Mouse (Mus musculus) adrenal gland, adult 2 months (tissue): ENCODE measurements around the gene Nedd9. TPM values are rescaled to one million over a fixed set of nuclear protein-coding genes. Genes with fewer than 3 reads are reported as not detected.

Experiments used
- DNase-seq: peaks from one replicate; pipeline ENCODE4 v3.0.0; 2021
- polyA plus RNA-seq: library from polyadenylated mRNA; depleted of rRNA; stranded (reverse); fragments of >200 nt; gene quantifications from 2 replicates; pipeline ENCODE4 v1.2.3, GENCODE M21; 2012
- total RNA-seq, 2 experiments: library from RNA; stranded (reverse); gene quantifications; 2 replicates each; pipeline ENCODE4 v1.2.3; 2021

Nedd9 gene
- total and polyA plus RNA-seq, 3 experiments = 8.7 to 31.4 (median 23.6) TPM

DNA sequence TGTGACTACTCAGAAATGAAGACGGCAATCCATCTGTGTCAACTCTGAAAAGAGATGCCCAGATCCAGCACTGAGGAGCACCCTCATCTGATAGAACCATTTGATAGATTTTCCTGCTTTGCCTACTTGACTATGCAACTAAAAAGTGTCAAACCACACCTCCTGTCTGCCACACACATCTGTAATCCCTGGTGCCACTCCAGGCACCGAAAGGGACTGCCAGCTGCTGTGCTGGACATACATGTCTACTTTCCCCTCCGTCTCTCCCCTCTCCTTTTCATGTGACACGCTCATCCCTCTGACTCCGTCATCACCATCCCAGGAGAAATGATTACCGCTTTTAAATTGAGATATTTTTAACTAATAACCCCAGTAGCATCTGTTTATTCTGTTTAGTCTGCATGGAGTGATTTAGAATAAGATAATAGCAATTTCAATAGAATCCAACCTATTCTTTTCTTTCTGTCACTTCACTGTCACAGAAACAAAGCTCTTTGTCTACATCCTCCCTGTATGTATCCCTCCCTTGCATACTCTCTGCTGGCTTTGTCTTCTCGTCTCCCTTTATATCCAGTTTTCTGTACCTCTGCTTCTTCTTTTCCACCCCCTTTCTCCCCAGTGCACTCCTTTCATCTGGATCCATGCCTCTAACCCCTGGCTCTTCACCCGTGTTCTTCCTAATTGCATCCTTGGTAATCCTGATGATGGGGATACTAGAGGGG lies 5.0 kb upstream of the Nedd9 start:
- no peak for DNase-seq

DNA sequence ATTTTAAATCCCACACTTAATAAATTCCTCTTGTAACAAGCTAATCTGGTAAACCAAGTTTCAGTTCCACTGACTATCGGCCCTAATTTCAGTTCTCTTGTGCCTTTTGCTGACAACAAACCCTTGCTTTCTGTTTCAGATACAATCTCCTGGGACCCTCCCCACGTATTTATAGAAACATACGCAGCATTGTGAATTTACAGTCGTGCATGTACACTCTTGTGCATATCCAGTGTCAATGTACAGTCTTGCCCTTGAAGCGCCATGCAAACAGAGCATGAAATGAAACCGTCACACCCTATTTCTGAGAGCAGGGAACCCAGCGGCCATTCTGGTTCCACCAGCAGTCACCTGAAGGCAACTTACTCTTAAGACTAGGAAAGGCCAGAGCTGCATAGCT lies 4.4 kb upstream of the Nedd9 start:
- no peak for DNase-seq

DNA sequence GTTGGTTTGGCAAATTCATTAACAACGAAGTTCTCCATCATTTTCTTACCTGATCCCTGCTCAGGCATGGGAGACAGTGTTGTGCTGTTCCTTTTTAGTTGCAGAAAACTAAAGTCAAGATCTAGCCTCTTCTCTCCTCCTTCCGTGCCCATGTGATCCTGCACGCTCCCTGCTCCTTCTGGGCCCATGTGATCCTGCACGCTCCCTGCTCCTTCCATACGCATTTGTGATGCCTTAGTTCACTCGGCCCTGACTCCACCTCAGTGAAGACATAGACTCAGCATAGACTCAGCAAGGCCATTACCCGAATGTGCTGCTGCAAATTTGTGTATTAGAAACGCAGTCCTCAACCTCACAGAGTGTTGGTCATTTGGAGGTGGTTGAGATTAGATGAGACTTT lies 3.1 kb upstream of the Nedd9 start:
- no peak for DNase-seq

DNA sequence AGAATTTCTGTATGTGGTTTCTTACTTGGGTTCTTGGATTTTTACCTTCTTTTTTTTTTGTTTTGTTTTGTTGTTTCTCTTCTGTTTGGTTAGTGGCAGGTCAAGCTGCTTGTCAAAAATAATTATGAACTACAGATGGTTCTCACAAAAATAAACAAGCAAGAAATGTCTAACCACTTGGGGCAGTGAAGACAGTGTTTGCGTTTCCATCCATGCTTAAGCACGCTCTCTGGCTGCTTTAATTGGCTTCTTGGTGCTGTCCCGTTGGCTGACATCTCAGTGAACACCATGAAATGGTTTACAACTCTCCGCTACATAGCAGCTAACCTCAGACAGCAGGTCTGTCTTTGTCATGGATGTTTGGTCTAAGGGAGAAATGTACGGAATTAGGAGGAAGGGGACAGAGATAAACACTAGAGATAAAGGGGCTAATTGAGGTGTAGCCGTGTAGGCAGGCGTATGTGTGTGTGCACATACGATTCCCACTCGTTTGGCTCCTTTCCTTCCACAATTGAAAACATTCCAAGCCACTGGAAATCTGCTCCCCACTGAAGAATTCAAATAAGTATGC lies 2.6 kb upstream of the Nedd9 start:
- no peak for DNase-seq

DNA sequence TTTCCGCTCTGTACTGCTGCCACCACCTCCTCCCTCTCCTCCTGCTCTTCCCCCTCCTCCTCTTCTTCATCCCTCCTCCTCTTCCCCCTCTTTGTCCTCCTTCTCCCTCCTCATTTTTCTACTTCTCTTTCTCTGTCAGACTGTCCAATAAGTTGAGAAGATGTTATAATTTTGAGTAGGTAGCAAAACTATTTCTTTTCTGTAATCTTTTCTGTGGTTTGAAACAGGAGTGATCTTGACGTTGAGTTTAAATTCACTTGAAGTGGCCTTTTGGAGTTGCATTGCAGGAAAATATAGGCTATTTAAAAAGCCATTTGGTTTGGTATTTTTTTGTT lies 214 bp upstream of the Nedd9 start:
- no peak for DNase-seq

DNA sequence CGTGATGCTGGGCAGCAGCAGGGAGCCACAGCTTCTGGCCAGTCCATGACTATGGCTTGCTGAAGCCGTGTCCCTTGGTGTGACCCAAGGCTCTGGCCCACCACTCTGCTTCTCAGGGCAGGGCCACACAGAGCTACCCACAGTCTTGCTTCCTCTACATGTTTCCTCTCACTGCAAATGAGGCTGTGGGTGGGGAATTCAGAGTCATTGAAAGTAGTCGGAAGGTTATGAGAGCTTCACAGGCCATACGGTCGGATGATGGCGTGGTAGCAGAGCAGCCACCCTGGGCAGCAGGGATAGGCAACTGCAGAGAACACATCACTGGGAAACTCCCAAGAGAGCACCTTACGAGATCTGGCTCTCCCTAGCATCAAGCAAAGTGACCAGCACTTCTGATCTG lies 3.2 kb downstream of the Nedd9 start:
- DNase-seq = no peak

DNA sequence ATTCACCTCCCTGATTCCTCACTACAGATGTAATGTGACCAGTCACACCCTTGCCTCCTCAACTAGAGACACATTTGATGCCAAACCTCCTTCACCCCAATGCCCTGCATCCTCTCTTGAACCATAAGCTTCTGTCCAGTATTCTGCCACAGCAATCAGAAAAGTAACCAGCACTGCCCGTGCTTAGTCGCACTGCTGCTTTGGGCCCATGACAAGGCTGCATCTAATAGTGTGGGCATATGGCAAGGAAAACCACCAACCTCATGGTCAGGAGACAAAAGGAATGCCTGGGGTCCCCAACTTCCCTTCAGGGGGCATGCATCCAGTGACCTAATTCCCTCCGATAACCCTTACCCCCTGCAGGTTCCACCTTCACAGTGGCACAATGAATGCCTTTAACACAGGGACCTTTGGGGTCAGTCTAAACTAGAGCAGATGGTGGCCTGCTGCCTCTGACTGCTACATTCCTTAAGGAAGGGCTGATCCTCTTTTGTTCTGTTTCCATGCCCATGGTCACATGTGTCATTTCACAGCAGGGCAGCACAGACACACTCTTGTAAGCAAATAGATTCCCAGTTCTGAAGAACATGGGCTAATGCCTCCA lies 4.7 kb downstream of the Nedd9 start:
- DNase-seq = no peak

DNA sequence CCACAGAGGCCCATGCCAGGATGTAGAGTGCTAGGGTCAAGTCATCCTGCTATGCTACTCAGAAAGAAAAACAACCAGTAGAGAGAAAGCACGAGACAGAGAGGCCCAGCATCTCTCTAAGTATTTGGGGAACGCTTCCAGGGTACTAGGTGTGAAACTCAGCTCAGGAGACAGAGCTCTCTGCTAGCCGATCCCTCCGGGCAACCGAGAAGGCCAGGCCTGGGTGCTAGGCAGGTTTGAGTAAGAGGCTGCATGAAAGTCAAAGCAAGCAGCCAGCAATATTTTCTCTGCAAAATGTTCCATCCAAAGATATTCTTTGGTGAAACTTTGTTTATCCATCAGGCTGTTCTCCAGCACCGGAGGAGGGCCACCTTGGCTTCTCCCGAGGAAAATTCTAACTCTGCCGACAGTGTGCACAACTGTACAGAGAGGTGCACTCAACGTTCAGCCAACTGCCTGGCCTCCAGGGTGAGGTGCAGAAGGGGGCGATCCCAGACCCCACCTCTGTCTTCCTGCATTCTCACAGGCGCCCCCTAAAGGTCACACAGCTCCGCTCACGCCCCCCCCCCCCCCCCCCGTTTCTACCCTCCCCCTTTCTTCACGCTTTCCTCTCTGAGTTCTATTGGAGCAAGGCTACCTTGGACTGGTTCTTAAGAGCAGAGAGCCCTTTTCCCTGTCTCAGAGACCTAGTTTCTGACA lies 7.3 kb downstream of the Nedd9 start:
- no peak for DNase-seq

DNA sequence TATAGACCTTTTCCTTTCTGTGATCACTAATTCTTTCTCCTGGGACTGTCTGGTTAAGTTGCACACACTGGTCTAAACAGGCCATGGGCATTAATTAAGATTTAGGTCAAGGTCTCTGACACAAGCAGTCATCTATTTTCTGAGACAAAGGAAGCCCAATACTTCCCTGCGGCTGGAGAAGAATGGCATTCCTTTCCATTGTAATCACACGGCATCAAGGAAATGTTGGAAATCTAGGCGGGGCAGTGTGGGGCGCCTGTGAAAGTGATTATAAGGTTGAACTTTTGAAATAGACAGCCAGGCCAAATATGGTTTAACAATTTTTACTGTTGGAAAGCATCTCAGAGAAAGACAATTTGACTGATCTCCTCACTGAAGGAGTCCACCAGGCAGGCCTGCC lies 10.9 kb downstream of the Nedd9 start:
- DNase-seq = peak; percentile 69

DNA sequence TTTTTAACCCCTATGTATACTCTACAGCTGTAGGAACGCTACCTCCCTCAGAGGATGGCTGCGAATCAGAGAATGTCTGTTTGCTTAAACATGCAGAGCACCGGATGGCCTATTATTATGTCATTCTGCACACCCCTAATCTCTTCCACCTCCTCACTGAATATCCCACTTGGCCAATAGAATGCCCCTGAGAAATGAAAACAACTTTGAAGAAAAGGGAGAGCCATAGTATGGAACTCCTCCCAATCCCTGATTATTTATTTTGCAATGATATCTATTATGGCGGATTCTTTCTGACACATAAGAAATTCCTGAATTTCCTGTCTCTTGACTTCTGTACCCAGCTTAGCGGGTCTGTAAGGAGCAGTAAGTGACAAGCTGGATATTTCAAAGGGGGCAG lies 12.8 kb downstream of the Nedd9 start:
- no peak for DNase-seq

DNA sequence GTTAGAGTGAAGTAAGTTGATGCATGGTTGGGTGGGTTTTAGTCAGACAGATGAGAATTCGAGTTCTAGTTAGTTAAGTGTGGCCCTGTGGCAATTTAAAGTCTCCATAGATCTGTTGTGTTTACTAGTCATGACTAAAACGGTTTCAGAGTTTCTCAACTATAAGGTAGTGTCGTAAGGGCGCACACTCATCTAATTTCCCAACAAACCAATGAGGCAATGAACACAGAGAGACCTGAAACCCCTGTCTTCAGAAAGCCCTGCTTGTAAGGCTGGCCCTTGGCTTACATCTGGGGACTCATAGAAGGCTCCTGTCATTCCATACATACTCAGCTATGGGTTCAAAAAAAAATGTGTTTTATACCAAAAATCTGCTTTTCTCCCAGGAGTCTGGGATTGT lies 13.7 kb downstream of the Nedd9 start:
- DNase-seq = no peak

DNA sequence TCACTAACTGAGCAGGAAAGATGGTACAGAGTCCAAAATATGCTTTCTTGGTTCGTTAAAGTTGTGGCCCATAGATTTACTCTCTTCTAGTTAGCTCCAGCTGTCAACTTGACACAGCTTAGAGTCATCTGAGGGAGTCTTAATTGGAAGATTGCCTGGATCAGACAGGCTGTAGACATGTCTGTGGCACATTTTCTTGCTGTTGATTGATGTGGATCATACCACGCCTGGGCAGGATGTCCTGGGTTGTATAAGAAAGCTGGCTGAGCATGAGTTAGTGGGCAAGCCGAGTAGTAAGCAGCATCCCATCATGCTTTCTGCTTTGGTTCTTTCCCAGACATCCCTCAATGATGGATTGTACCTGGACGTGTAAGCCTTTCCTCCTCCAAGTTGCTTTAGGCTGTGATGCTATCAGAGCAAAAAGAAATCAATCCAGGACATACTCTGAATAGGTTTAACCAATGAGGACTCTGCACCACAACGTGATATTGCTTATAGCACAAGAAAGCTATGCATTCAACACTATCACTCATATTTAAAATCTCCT lies 14.2 kb downstream of the Nedd9 start:
- no peak for DNase-seq

DNA sequence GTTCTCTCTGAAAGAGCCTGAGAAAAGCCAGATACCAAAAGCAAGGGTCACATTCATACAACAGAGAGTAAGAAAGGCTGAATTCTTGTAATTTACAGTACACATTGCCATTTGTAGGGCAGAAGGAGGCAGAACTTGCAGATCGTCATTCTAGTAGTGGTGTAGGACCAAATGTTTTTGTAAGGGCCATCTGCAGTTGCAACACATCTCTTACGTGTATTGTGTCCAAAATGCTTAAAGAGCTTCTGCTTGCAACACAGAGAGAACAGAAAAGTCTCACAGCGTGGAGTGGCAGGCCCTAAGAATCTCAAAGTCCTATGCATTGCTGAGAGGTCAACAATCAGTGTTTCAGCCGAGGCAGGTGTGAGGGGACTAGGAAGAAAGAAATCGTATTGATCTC lies 18.9 kb downstream of the Nedd9 start:
- DNase-seq = no peak

DNA sequence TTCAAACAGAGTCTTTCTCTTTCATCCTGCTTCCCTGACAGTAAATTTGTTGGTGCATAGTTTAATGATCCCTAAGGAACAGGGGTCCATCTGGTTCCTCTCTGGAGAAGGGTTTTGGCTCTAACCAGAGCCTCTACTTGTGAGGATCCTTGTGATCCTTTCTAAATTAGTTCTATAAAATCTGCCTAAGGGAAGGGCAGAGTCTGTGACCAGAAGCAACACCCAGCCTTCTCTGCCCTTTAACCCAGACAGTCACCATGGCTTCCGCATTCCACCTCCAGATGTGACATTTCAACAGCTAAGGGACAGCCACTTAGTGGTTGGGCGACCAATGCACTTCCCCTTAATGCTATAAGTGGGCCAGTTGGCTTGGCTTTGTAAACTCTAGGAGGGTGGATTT lies 20.1 kb downstream of the Nedd9 start:
- no peak for DNase-seq

DNA sequence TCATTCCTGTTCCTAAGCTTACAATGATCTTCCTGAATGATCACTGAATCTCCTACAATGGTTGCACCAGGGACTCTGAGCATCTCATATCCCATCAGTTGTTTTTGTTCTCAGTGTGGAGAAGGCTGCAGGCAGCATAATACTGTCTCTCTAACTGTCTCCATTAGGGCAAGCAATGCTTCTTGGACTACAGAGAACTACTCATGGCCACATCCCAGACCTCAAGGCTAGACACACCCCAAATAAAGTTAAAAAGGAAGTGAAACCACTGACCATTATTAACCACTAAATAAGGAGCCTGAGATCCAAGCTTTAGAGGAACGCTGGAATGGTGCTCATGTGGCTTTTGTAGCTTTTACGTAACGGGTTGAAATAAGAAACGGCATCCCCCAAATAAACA lies 20.5 kb downstream of the Nedd9 start:
- no peak for DNase-seq

DNA sequence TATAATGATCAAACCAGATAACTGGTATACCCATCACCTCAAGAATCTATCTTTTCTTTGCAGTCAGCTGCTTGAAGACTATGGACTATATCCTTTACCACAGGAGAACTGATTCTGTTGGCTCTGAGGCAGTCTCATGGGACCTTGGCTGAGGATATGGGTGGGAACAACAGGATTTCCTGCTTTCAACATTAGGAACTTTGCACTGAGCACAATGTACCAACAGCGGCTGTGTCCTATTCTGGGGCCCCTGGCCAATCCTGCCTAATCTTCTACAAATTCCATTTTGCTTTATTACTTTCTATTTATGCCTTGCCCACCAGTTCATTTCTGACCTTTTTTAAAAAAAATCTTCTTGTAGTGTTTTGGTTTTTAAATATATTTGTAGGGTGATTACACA lies 21.0 kb downstream of the Nedd9 start:
- peak; percentile 50 for DNase-seq

DNA sequence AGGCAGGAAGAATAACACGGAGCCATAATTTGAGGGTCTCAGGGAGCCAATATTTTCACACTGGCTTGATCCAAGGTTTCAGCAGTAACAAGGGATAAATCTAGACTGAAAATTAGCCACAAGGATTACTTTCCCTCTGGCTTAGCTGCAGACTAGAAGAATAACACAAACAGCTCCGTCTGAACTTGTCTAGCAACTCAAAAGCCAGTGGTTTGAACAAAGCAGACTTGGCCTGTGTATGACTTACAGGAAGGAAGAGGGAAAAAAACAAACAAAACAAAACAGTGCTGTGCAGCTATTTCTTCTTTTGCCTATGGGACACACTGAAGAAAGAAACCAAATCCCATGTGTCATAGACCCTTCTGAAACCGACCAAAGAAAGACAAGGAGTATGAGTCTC lies 25.7 kb downstream of the Nedd9 start:
- no peak for DNase-seq

DNA sequence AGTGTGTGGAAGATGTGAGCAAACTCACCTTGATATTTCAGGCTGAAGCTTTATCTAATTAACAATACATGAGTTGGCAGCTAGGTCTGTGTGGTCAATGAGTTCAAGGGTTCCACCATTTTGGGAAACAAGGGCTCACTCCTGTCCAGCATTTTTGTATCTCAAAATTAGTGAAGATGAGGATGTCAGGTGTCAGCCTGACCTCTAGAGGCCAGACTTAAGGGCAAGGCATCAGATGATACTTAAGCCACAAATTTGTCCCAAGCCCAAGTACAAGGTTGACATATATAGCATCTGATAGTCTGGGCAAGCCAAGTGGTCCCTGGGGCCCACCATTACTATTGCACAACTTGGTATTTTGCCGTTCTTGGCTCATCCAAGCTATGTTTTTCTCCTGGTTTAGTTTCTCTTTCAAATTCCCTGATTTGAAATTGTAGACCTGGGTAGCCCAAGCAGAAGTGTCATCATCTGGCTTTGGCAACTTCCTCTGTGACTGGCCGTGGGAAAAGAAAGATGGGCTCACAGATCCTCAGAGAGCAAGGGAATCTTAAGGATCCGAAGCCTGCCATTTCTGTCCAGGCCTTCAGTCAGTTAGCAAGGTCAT lies 27.4 kb downstream of the Nedd9 start:
- DNase-seq = no peak

DNA sequence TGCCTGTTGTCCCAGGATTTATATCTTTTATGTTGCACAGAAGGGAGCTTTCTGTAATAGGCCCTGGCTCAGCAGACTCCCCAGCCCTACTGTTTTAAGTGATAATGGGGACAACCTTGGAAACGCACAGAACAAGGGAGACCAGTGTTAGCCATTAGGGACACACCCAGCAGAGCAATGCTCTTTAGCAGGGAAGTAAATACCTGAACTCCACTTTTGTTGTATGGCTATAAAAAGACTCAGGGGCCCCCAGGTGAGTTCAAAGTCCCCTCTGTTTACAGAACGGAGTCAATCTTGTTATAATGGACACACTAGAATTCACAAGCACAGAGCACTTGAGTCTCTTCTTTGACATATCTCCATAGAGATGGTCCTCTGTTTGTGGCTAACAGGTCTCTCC lies 28.5 kb downstream of the Nedd9 start:
- DNase-seq = no peak

DNA sequence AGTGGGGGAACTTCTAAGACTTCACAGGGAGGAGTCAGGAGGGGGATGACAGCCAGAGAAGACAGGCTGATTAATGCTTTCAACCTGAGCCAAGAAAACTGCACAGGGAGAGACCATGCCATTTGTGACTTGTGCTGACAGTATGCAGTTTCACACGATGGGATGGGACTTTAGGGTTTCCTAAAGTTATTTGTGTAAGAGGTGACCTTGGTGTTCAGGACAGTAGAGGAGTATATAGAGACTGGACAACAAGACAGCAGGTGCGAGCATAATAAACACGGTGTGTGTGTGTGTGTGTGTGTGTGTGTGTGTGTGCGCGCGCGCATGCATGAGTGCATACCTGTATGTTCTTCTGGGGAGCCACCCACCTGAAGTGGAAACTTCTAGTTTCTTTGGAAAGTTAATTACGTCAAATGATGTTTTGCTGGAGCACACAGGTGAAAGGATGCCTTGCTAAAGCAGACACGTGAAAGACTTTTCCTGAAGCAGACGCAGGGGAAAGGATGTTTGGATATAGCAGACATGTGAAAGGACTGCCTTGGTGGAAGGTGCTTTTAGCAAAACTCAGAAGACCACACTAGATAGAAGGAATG lies 29.3 kb downstream of the Nedd9 start:
- no peak for DNase-seq

DNA sequence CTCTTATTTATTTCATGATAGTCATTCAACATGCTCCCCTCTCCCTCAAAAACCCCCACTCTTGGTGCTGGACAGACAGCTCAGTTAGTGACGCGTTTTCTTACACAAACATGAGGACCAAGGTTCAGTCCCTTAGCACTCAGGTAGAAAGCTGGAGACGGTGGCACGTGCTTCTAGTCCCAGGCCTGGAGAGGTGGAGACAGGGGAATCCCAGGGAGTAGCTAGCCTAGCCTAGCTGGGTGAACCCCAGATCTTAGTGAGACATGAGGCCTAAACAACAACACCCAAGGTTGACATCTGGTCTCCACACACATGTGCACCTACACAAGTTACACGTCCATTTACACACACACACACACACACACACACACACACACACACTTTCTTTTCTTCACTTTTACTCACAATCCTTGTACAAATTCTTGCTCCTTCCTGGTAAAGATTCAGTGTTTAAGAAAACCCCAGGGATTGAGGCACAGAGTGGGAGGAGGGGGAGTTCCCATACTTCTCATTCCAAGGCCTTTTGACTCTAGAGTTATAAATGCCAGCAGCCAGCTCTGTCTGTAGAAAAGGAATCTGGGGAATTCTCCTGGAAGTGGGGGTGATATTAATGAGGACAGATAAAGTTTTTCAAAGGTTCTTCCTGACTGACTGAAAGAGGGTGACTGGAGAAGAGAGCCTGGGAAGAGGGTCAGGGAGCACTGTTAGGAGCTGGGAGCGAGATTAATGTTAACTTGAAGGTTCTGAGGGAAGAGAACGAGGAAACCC lies 29.9 kb downstream of the Nedd9 start:
- DNase-seq = no peak
